Mouse (Mus musculus): ENCODE measurements around the gene Relch. TPM values are rescaled to one million over a fixed set of nuclear protein-coding genes. Genes with fewer than 3 reads are reported as not detected.

Gene Relch
- 28.5 and 33.0 TPM in 2 replicates for polyA plus RNA-seq (2014; fragmentation: Nextera tagmentation; extraction: Ambion mirVana)

DNA sequence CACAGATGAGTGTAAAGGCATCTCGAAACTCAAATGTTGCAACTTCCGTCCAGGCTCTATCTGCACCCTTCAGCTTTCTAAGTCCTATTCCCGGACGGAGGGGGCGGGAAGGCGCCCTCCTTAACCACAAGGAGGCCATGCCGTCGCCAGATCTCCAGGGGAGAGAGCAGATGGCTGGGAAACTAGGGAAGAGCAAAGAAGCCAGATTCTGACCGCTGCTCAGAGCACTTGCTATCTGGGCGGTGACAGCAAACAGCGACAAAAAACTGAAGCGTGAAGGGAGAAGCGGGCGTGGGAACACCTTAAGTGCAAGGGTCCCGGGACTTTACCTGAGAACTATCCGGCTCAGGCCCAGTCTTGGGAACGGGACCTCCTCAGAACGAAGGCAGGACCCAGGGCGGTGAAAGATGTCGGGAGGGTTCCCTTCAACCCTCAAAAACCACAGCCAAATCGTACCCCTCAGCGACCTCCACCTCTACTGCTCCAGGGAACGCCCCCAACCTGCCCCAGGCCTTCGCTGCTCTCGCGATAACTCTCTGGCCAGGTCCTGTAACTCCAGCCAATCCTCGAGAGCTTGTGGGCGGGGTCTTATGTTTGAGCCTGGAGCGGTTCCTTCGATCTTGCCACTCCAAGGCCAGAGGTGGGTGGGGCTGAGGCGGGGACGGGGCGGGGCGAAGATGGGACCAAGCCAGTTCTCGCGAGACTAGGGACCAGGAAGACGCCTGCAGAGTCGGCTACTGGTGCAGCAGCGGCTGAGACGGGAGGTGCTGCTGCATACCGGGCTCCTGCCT is at the start of gene Relch, which contains the start of gene Pign:
Gene Relch (plus strand): TSS at position 691 of the 791 bp plus-strand sequence.
Gene Pign (minus strand): TSS at position 507 of the 791 bp plus-strand sequence.
- peak within 1 kb of the TSS; percentile 88 for H3K4me2 ChIP-seq (ENCODE audit: low read depth, low read length, severe bottlenecking)
- DNase-seq (ENCODE audit: low spot score) (peak; percentile 99), ATAC-seq (replicated peaks; ENCODE audit: low FRiP score) (peak; percentile 99)
- no peaks in the 10 kb centered on the region for H3K9me3 ChIP-seq (ENCODE audit: control insufficient read depth, low read length)
- H3K4me1 ChIP-seq (replicated peaks; ENCODE audit: control insufficient read depth, insufficient read depth, low read length), result no peaks in the 10 kb centered on the region
- under 1% methylated on average over 40 of the region's 41 CpGs for WGBS
- no peaks in the 10 kb centered on the region for H3K36me3 ChIP-seq (ENCODE audit: control insufficient read depth, insufficient read depth, low read length)
- H3K27me3 ChIP-seq (ENCODE audit: control insufficient read depth, insufficient read depth, low read length), result no peaks in the 10 kb centered on the region
- H3K4me3 ChIP-seq (ENCODE audit: low read depth, low read length), result peak within 1 kb of the TSS; percentile 93
- H3K27ac ChIP-seq (ENCODE audit: low read depth, low read length), result peak within 1 kb of the TSS; percentile 19; the same call in 1 of the 2 replicates
- peak within 1 kb of the TSS; percentile 80 for H3K9ac ChIP-seq (ENCODE audit: low read length)

DNA sequence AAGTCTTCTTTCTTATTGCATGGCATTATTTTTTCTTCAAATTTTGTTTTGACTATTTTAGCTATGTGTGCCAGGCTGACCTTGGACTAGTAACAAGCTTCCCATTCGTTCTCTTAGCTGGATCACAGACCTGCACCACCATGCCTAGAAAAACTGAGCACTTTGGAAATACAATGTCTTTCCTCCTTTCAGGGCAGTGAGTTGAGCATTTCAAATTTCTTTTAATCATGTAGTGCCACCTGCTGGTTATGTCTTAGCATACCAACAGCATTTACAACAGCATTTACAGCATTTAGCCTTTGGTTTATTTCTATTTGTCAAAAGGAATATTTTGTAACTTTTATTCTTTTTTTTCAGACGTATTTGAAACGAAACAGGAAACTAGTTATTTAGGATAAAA is 33.2 kb upstream of the Relch start:
- WGBS, result 40% methylated on average over 3 of the region's 3 CpGs
- H3K4me1 ChIP-seq (replicated peaks; ENCODE audit: control insufficient read depth, insufficient read depth, low read length), result no peaks in the 10 kb centered on the region
- DNase-seq (ENCODE audit: low spot score), result no peak
- no peak overlapping the region for H3K4me3 ChIP-seq (ENCODE audit: low read depth, low read length)
- no peak overlapping the region for H3K9ac ChIP-seq (ENCODE audit: low read length)
- peak; percentile 55; the same call in 1 of the 2 replicates for ATAC-seq (replicated peaks; ENCODE audit: low FRiP score)
- H3K9me3 ChIP-seq (ENCODE audit: control insufficient read depth, low read length), result no peaks in the 10 kb centered on the region
- no peak overlapping the region for H3K4me2 ChIP-seq (ENCODE audit: low read depth, low read length, severe bottlenecking)
- no peaks in the 10 kb centered on the region for H3K36me3 ChIP-seq (ENCODE audit: control insufficient read depth, insufficient read depth, low read length)
- H3K27me3 ChIP-seq (ENCODE audit: control insufficient read depth, insufficient read depth, low read length), result no peaks in the 10 kb centered on the region
- H3K27ac ChIP-seq (ENCODE audit: low read depth, low read length), result no peak overlapping the region

DNA sequence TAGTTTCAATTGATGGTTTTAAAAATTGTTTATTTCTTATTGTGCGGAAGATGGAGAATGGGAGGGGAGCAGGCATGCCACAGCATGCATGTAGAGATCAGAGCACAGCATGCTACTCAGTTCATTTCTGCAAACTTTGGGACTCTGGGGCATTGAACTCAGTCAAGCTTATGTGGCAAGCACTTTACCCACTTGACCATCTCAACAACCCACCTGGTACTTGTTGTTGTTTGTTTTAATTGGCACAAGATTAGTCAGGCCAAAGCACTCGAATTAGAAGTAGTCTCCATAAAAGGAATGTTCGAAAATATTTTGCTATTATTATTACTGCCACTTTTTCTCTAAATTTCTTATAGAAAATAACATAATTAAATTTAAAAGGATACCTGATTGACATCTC is 19.6 kb upstream of the Relch start:
- ATAC-seq (replicated peaks; ENCODE audit: low FRiP score) (no peak), DNase-seq (ENCODE audit: low spot score) (no peak)
- 84% methylated on average over 3 of the region's 3 CpGs for WGBS
- H3K36me3 ChIP-seq (ENCODE audit: control insufficient read depth, insufficient read depth, low read length), result no peaks in the 10 kb centered on the region
- no peak overlapping the region for H3K4me2 ChIP-seq (ENCODE audit: low read depth, low read length, severe bottlenecking)
- no peak overlapping the region for H3K4me3 ChIP-seq (ENCODE audit: low read depth, low read length)
- no peaks in the 10 kb centered on the region for H3K4me1 ChIP-seq (replicated peaks; ENCODE audit: control insufficient read depth, insufficient read depth, low read length)
- H3K9ac ChIP-seq (ENCODE audit: low read length), result no peak overlapping the region
- no peaks in the 10 kb centered on the region for H3K27me3 ChIP-seq (ENCODE audit: control insufficient read depth, insufficient read depth, low read length)
- H3K27ac ChIP-seq (ENCODE audit: low read depth, low read length), result no peak overlapping the region
- H3K9me3 ChIP-seq (ENCODE audit: control insufficient read depth, low read length), result no peaks in the 10 kb centered on the region

DNA sequence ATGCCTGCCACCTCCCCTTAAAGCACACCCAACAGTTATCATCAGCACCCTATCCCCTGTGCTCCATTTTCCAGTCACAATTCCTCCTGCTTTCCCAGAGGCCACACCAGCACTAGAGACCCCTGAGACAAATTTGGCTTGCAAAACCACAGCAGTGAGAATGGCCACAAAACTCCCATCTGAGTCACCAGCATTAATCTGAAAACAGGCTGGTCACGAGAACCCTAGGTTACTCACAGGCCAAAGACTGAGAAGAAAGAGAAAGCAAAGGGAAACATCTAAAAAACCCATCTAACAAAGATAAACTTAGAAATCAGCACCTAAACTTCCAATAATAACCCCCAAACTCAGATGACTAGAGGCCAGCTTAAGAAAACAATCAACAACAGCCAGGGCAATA is 13.0 kb upstream of the Relch start:
- Histone ChIP-seq H3K27me3 (ENCODE audit: control insufficient read depth, insufficient read depth, low read length) (no peaks in the 10 kb centered on the region), H3K36me3 (ENCODE audit: control insufficient read depth, insufficient read depth, low read length) (no peaks in the 10 kb centered on the region), H3K9ac (ENCODE audit: low read length) (no peak overlapping the region), H3K4me1 (replicated peaks; ENCODE audit: control insufficient read depth, insufficient read depth, low read length) (no peaks in the 10 kb centered on the region), H3K9me3 (ENCODE audit: control insufficient read depth, low read length) (no peaks in the 10 kb centered on the region), H3K4me3 (ENCODE audit: low read depth, low read length) (no peak overlapping the region), H3K27ac (ENCODE audit: low read depth, low read length) (no peak overlapping the region), H3K4me2 (ENCODE audit: low read depth, low read length, severe bottlenecking) (no peak overlapping the region)
- DNase-seq (ENCODE audit: low spot score), result no peak
- ATAC-seq (replicated peaks; ENCODE audit: low FRiP score), result no peak
- WGBS, result 88% methylated on average over 1 of the region's 1 CpGs

DNA sequence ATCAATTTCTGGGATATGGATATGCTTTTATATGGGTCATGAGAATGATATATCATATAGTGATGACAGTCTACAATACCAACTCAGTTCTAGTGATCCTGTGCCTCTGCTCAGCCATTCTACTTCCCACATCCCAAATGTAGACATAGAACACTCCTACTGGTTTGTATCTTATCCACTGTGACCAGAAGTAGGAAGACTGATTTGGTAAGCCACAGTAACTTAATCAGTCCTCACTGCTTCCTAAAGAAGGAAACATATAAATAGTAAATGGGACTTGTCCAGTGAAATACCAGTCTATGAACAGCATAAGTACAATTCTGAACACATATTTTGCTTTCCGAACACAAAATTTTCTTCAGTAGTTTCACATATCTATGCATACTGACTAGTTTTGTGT is 9.7 kb upstream of the Relch start:
- Histone ChIP-seq H3K9me3 (ENCODE audit: control insufficient read depth, low read length) (no peaks in the 10 kb centered on the region), H3K4me1 (replicated peaks; ENCODE audit: control insufficient read depth, insufficient read depth, low read length) (no peaks in the 10 kb centered on the region), H3K36me3 (ENCODE audit: control insufficient read depth, insufficient read depth, low read length) (no peaks in the 10 kb centered on the region), H3K4me3 (ENCODE audit: low read depth, low read length) (no peak overlapping the region), H3K27me3 (ENCODE audit: control insufficient read depth, insufficient read depth, low read length) (no peaks in the 10 kb centered on the region), H3K4me2 (ENCODE audit: low read depth, low read length, severe bottlenecking) (no peak overlapping the region), H3K27ac (ENCODE audit: low read depth, low read length) (no peak overlapping the region), H3K9ac (ENCODE audit: low read length) (no peak overlapping the region)
- ATAC-seq (replicated peaks; ENCODE audit: low FRiP score) (no peak), DNase-seq (ENCODE audit: low spot score) (no peak)
- 91% methylated on average over 1 of the region's 1 CpGs for WGBS

DNA sequence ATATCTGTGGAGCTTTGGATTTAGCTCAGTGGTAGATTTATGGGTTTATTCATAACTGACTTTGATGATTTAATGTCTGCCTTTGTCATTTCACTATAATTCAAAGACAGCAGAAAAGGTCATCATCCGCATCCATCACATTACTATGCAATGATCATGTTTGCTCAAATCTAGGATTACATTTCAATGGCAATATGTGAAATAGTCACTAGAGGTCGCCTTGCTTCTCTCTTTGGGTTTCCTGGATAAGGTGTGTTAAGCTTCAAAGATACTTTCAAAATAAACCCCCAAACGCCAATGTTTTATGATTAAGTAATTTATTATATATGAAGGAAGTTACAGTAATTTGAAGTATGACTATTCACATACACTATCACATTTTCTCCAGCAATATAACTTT is 3.6 kb upstream of the Relch start:
- H3K27ac ChIP-seq (ENCODE audit: low read depth, low read length), result no peak overlapping the region
- no peaks in the 10 kb centered on the region for H3K27me3 ChIP-seq (ENCODE audit: control insufficient read depth, insufficient read depth, low read length)
- H3K9me3 ChIP-seq (ENCODE audit: control insufficient read depth, low read length), result no peaks in the 10 kb centered on the region
- H3K4me2 ChIP-seq (ENCODE audit: low read depth, low read length, severe bottlenecking), result no peak overlapping the region
- no peak for ATAC-seq (replicated peaks; ENCODE audit: low FRiP score)
- DNase-seq (ENCODE audit: low spot score), result no peak
- WGBS, result 24% methylated on average over 3 of the region's 3 CpGs
- H3K9ac ChIP-seq (ENCODE audit: low read length), result no peak overlapping the region
- H3K36me3 ChIP-seq (ENCODE audit: control insufficient read depth, insufficient read depth, low read length), result no peaks in the 10 kb centered on the region
- no peaks in the 10 kb centered on the region for H3K4me1 ChIP-seq (replicated peaks; ENCODE audit: control insufficient read depth, insufficient read depth, low read length)
- H3K4me3 ChIP-seq (ENCODE audit: low read depth, low read length), result no peak overlapping the region

DNA sequence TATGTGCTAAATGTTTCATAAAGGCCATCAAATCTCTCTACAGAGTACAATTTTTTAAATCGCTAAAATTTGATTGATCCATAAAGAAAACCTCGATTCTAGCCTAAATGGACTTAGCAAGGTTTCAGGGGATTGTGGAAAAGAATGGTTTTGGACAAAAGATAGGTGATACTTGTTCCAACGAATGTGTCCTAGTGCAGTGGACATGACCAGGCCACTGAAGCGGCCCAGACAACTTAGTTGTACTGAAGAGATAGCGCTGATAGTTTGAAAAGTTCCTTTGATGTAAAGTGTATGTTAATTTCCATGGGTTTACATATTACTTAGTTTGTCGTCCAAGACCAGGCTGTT is 866 bp upstream of the Relch start:
- 11% methylated on average over 6 of the region's 6 CpGs for WGBS
- DNase-seq (ENCODE audit: low spot score), result no peak
- Histone ChIP-seq H3K4me3 (ENCODE audit: low read depth, low read length) (peak overlapping the region; percentile 93), H3K9me3 (ENCODE audit: control insufficient read depth, low read length) (no peaks in the 10 kb centered on the region), H3K36me3 (ENCODE audit: control insufficient read depth, insufficient read depth, low read length) (no peaks in the 10 kb centered on the region), H3K4me2 (ENCODE audit: low read depth, low read length, severe bottlenecking) (peak overlapping the region; percentile 57), H3K4me1 (replicated peaks; ENCODE audit: control insufficient read depth, insufficient read depth, low read length) (no peaks in the 10 kb centered on the region), H3K9ac (ENCODE audit: low read length) (peak overlapping the region; percentile 65), H3K27me3 (ENCODE audit: control insufficient read depth, insufficient read depth, low read length) (no peaks in the 10 kb centered on the region), H3K27ac (ENCODE audit: low read depth, low read length) (no peak overlapping the region; the same call in 1 of the 2 replicates)
- no peak for ATAC-seq (replicated peaks; ENCODE audit: low FRiP score)

DNA sequence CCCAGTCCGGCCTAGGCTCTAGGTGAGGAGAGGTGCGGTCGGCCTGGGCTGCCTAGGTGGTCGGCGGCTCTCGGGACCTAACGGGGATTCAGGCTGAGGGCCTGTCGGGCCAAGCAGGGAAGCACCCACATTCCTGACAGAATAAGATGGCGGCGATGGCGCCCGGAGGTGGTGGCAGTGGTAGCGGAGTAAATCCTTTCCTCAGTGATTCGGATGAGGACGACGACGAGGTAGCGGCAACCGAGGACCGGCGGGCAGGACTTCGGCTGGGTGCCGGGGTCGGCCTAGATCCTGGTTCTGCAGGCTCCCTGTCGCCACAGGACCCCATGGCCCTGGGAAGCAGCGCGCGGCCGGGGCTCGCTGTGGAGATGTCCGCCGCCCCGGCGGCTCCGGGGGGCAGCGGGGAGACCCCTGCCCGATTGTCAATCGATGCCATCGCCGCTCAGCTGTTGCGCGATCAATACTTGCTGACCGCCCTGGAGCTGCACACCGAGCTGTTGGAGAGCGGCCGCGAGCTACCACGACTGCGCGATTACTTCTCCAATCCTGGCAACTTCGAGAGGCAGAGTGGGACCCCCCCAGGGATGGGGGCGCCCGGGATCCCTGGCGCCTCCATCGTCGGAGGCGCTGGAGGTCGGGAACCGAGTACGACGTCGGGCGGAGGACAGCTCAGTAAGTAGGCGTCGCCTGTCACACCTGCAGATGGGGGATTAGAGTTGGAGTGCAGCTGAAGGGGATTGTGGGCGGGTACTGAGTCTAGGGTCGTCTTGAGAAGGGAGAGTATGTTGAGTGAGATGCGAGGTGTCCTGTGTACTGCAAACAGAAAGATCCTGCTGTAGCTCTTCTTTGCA is 526 bp downstream of the Relch start:
- Histone ChIP-seq H3K27ac (ENCODE audit: low read depth, low read length) (no peak overlapping the region), H3K9me3 (ENCODE audit: control insufficient read depth, low read length) (no peaks in the 10 kb centered on the region), H3K4me1 (replicated peaks; ENCODE audit: control insufficient read depth, insufficient read depth, low read length) (no peaks in the 10 kb centered on the region), H3K4me2 (ENCODE audit: low read depth, low read length, severe bottlenecking) (peak overlapping the region; percentile 88), H3K4me3 (ENCODE audit: low read depth, low read length) (peak overlapping the region; percentile 93), H3K27me3 (ENCODE audit: control insufficient read depth, insufficient read depth, low read length) (no peaks in the 10 kb centered on the region), H3K36me3 (ENCODE audit: control insufficient read depth, insufficient read depth, low read length) (no peaks in the 10 kb centered on the region), H3K9ac (ENCODE audit: low read length) (peak overlapping the region; percentile 80)
- under 1% methylated on average over 68 of the region's 68 CpGs for WGBS
- peak; percentile 62 for DNase-seq (ENCODE audit: low spot score)
- ATAC-seq (replicated peaks; ENCODE audit: low FRiP score), result no peak

Measured in forebrain, embryonic 11.5 days (tissue).